Mouse (Mus musculus): ENCODE measurements at regions not wholly inside any gene's neighbourhood (a gene's known extent, or its start where the extent isn't known, plus 50 kb on each side); places are given as distances from the start of the nearest gene placed in this dataset.

DNA sequence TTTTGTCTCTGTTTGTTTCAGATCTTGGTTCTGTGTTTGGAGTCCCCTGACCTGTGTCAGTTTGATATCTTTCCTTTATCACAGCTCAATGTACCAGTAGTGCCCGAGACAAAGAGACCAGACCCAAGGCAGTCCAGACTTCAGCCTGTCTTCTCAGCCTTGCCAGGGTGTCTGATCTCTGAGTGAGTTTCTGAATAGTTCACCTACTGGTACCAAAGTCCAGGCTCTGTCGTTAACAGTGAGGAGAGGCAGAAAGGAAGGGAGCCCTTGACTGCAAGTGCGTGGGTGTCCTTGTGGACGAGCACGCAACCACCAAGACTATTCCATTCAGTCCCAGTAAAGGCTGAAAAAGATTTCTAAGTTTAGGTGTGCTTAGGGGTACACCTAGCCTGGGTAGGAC, 50.8 kb upstream of the Haao start:
- 88% methylated on average over 5 of the region's 5 CpGs for WGBS
- H3K9ac ChIP-seq = no peak overlapping the region
- no peak overlapping the region for H3K4me3 ChIP-seq (ENCODE audit: low read depth, low read length)
- ATAC-seq (no peak), DNase-seq (no peak)
- H3K27ac ChIP-seq (ENCODE audit: low read depth, low read length) = no peak overlapping the region
- no peaks in the 10 kb centered on the region for H3K36me3 ChIP-seq (ENCODE audit: insufficient read depth)
- no peaks in the 10 kb centered on the region; the same call in 1 of the 2 replicates for H3K27me3 ChIP-seq (ENCODE audit: insufficient read depth, low read length)
- TF ChIP-seq CTCF (IDR thresholded peaks at IDR 0.05; ENCODE audit: low read depth) = no peak
- no peaks in the 10 kb centered on the region for H3K9me3 ChIP-seq (ENCODE audit: low read length)
- H3K4me1 ChIP-seq (ENCODE audit: insufficient read depth) = no peaks in the 10 kb centered on the region
- H3K4me2 ChIP-seq (ENCODE audit: low read depth) = no peak overlapping the region

All from forebrain, postnatal 0 days (tissue).